Mouse (Mus musculus): ENCODE data around the gene Samt4. TPM values are rescaled to one million over a fixed set of nuclear protein-coding genes. Genes with fewer than 3 reads are reported as not detected.
"Not testable (repeated sequence)": the region's sequence is repeated elsewhere in the genome, so short reads cannot be mapped to it uniquely, and the experiment has no call there.

Gene Samt4
- total RNA-seq (2021) = not detected

DNA sequence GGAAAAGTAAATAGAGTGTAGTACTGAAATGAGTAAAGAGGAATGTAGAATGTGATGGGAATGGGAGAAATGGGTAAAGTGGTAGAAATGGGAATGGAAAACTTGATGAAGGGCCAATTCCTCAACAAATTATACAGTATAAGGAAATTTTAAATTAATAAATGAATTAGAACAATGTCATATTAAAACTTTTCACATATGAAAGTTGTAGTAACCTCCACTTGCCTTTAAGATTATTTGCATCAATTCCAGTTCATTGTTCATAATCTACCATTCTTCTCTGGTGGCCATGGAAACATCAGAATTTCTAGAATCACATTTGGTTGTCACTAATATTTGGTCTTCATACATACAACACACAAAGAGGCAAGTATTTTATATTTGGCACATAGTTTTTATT, at the start of gene Samt4:
Samt4 (plus strand) TSS at position 301 of the 400 bp plus-strand sequence.
- DNase-seq (ENCODE audit: low spot score in 2 of 2) = no peak
- intact Hi-C loops (cut with DNase I) = no loop called here

DNA sequence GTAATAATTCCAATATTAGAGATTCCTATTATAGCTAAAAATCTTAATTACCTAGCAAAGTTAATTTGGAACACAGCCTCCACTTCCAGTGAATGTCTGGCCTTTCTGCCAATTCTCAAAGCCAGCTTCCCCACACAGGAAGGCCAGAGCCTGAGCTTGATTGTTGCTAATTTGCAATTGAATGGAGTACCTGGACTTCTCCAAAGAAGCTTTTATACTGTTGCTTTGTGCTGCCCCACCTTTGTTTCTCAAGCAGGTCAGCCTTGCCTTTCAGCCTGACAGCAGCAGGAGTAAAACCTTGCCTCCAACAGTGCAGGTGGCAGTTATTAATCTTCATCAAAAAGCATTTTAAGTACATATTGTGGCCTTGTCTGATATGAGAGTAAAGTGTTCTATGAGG, 38.1 kb upstream of the Samt4 start:
- DNase-seq (ENCODE audit: low spot score in 2 of 2); intact Hi-C loops (cut with DNase I): not testable (repeated sequence)

DNA sequence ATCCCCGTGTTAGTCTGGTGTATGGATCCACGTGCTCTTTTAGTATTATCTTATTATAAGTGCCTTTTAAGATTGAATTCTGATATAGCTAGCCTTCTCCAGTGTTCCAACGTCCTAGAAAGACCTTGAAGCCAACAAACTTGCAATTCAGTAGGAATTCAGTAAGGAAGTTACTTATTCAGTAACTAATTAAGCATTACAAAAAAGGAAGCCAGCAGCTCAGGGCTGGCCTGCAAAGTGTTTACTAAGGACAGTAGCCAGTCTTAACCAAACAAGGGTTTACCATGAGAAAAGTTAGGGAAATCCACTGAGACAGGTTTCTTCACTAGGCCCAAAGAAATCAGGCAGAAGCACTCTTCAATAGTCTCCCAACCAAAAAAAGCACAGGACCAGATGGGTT, 13.4 kb upstream of the Samt4 start:
- DNase-seq (ENCODE audit: low spot score in 2 of 2); intact Hi-C loops (cut with DNase I): not testable (repeated sequence)

Other genes with a start within 250 kb of the Samt4 start
- not detected for gene 4930524N10Rik, start 138.6 kb upstream of the Samt4 start, total RNA-seq (2021)
- not detected for gene Samt2, start 97.4 kb downstream of the Samt4 start, total RNA-seq (2021)